Mouse (Mus musculus) limb, embryonic 14.5 days (tissue): ENCODE measurements at regions not wholly inside any gene's neighbourhood (a gene's known extent, or its start where the extent isn't known, plus 50 kb on each side); places are given as distances from the start of the nearest gene placed in this dataset.

Experiments
- ATAC-seq: fragments of 200-750 bp; cut with Nextera tagmentation; 2 replicates; pipeline ENCODE4 v1.8.0; 2017; ENCODE audit warnings: low read depth, moderate number of reproducible peaks, moderate TSS enrichment; ENCODE audit not compliant: low FRiP score
- DNase-seq: peaks from one replicate; pipeline ENCODE4 v3.0.0-alpha.2; 2015; ENCODE audit warnings: low spot score
- H3K27ac ChIP-seq: fragments of 300-500 bp; sonication (generic); replicated peaks from 2 replicates; pipeline ENCODE4 v1.5.1; 2014; ENCODE audit warnings: low read depth, mild to moderate bottlenecking, low read length, moderate library complexity, mixed read lengths
- H3K27me3 ChIP-seq: fragments of 300-500 bp; sonication (generic); 2 replicates; pipeline ENCODE4 v1.6.1; 2014; ENCODE audit warnings: low read length, mixed read lengths; ENCODE audit not compliant: control insufficient read depth, insufficient read depth
- H3K36me3 ChIP-seq: fragments of 300-500 bp; sonication (generic); 2 replicates; pipeline ENCODE4 v1.6.1; 2014; ENCODE audit warnings: mild to moderate bottlenecking, low read length, moderate library complexity, mixed read lengths; ENCODE audit not compliant: control insufficient read depth, insufficient read depth
- H3K4me1 ChIP-seq: fragments of 300-500 bp; sonication (generic); 2 replicates; pipeline ENCODE4 v1.6.1; 2014; ENCODE audit warnings: antibody characterized with exemption, low read length, mixed read lengths; ENCODE audit not compliant: control insufficient read depth, insufficient read depth
- H3K4me2 ChIP-seq: fragments of 300-500 bp; sonication (generic); replicated peaks from 2 replicates; pipeline ENCODE4 v1.6.1; 2014; ENCODE audit warnings: low read depth, mild to moderate bottlenecking, low read length, moderate library complexity; ENCODE audit not compliant: severe bottlenecking
- H3K4me3 ChIP-seq: fragments of 300-500 bp; sonication (generic); replicated peaks from 2 replicates; pipeline ENCODE4 v1.5.1; 2014; ENCODE audit warnings: low read length
- H3K9ac ChIP-seq: fragments of 300-500 bp; sonication (generic); 2 replicates; pipeline ENCODE4 v1.6.1; 2014; ENCODE audit warnings: mild to moderate bottlenecking, low read depth, low read length, moderate library complexity; ENCODE audit not compliant: severe bottlenecking
- H3K9me3 ChIP-seq: fragments of 300-500 bp; sonication (generic); 2 replicates; pipeline ENCODE4 v1.6.1; 2016; ENCODE audit warnings: low read length; ENCODE audit not compliant: control insufficient read depth
- POLR2A ChIP-seq: fragments of 200-500 bp; IDR thresholded peaks from 2 replicates; pipeline ENCODE4 v1.8.0; 2012; ENCODE audit warnings: inconsistent platforms, mild to moderate bottlenecking, moderate library complexity, borderline replicate concordance; ENCODE audit not compliant: insufficient read depth, insufficient read length; ENCODE audit errors: extremely low read depth
- WGBS: fragments of 180-500 bp; shearing (Covaris S2); extraction: QIAGEN DNeasy Blood & Tissue Kit; methylation state at CpG from one replicate; pipeline ENCODE4 v1.1.7; 2014; 5-methylcytosine and 5-hydroxymethylcytosine counted together

GRCm38 (mm10) chr13:115911524-115912459 lies 397.7 kb downstream of the Isl1 start:
- H3K9me3 ChIP-seq, result no peaks in the 10 kb centered on the region
- H3K9ac ChIP-seq, result no peak overlapping the region
- H3K27ac ChIP-seq, result no peak overlapping the region
- no peaks in the 10 kb centered on the region for H3K4me1 ChIP-seq
- H3K4me2 ChIP-seq, result no peak overlapping the region
- 71% methylated on average over 6 of the region's 6 CpGs for WGBS
- no peak overlapping the region for H3K4me3 ChIP-seq
- no peaks in the 10 kb centered on the region for H3K36me3 ChIP-seq
- no peak for DNase-seq
- no peak for TF ChIP-seq POLR2A
- no peak for ATAC-seq
- H3K27me3 ChIP-seq, result no peaks in the 10 kb centered on the region

- Histone ChIP-seq H3K27me3 (no peaks in the 10 kb centered on the region), H3K4me2 (no peak overlapping the region), H3K9me3 (peaks cover 3% of the 10 kb centered on the region; the same call in 1 of the 2 replicates), H3K9ac (no peak overlapping the region), H3K27ac (no peak overlapping the region), H3K4me3 (no peak overlapping the region), H3K4me1 (no peaks in the 10 kb centered on the region), H3K36me3 (no peaks in the 10 kb centered on the region)
- ATAC-seq (no peak), DNase-seq (no peak)
- 67% methylated on average over 8 of the region's 8 CpGs for WGBS
- no peak for TF ChIP-seq POLR2A
Measured at GRCm38 (mm10) chr13:115910866-115911449, 398.5 kb downstream of the Isl1 start.

GRCm38 (mm10) chr13:115880616-115881015 lies 428.9 kb downstream of the Isl1 start:
- H3K9me3 ChIP-seq, result no peaks in the 10 kb centered on the region
- WGBS, result 32% methylated on average over 1 of the region's 1 CpGs
- no peak for DNase-seq
- H3K27ac ChIP-seq, result no peak overlapping the region
- no peaks in the 10 kb centered on the region for H3K27me3 ChIP-seq
- no peaks in the 10 kb centered on the region for H3K4me1 ChIP-seq
- H3K36me3 ChIP-seq, result no peaks in the 10 kb centered on the region
- no peak overlapping the region for H3K9ac ChIP-seq
- no peak overlapping the region for H3K4me3 ChIP-seq
- ATAC-seq, result no peak
- no peak overlapping the region for H3K4me2 ChIP-seq
- TF ChIP-seq POLR2A, result no peak

- WGBS, result 7% methylated on average over 3 of the region's 3 CpGs
- Histone ChIP-seq H3K27me3 (no peaks in the 10 kb centered on the region), H3K4me3 (no peak overlapping the region), H3K36me3 (no peaks in the 10 kb centered on the region), H3K9me3 (no peaks in the 10 kb centered on the region), H3K4me1 (no peaks in the 10 kb centered on the region), H3K4me2 (no peak overlapping the region), H3K9ac (no peak overlapping the region), H3K27ac (no peak overlapping the region)
- TF ChIP-seq POLR2A, result no peak
- ATAC-seq (no peak), DNase-seq (no peak)
Measured at GRCm38 (mm10) chr13:115860480-115860879, 449.0 kb downstream of the Isl1 start.

GRCm38 (mm10) chr13:115856632-115857031 lies 452.9 kb downstream of the Isl1 start:
- H3K4me2 ChIP-seq, result no peak overlapping the region
- H3K27ac ChIP-seq, result no peak overlapping the region
- H3K4me1 ChIP-seq, result no peaks in the 10 kb centered on the region
- no peaks in the 10 kb centered on the region for H3K36me3 ChIP-seq
- no peak overlapping the region for H3K4me3 ChIP-seq
- DNase-seq (no peak), ATAC-seq (no peak)
- no peak for TF ChIP-seq POLR2A
- H3K9me3 ChIP-seq, result no peaks in the 10 kb centered on the region
- 65% methylated on average over 4 of the region's 4 CpGs for WGBS
- H3K27me3 ChIP-seq, result no peaks in the 10 kb centered on the region
- no peak overlapping the region for H3K9ac ChIP-seq
